Mouse (Mus musculus) adrenal gland, adult 18-20 months (tissue): Measurements from ENCODE around the gene Slc24a3. TPM values are rescaled to one million over a fixed set of nuclear protein-coding genes. Genes with fewer than 3 reads are reported as not detected.

Experiments used
- DNase-seq, 2 experiments: peaks; one replicate each; pipeline ENCODE4 v3.0.0; 2021 to 2022; ENCODE audit warnings: low spot score in 2 of 2
- total RNA-seq, 2 experiments: library from RNA; stranded (reverse); gene quantifications; 1 replicate in 1 of 2; 2 replicates in 1 of 2; pipeline ENCODE4 v1.2.3; 2021

Slc24a3 gene
- total RNA-seq, 2 experiments from 2014 or later = 29.4 to 52.4 TPM

- DNase-seq = no peak
Observed at GRCm38 (mm10) chr2:145196501-145197042, 29.0 kb downstream of the Slc24a3 start.

- no peak for DNase-seq
Observed at GRCm38 (mm10) chr2:145197076-145197475, 29.5 kb downstream of the Slc24a3 start.

- DNase-seq = no peak
Observed at GRCm38 (mm10) chr2:145213587-145213986, 46.0 kb downstream of the Slc24a3 start.

- DNase-seq = no peak
Observed at GRCm38 (mm10) chr2:145214086-145214831, 46.7 kb downstream of the Slc24a3 start.

GRCm38 (mm10) chr2:145216580-145216979 is 49.0 kb downstream of the Slc24a3 start:
- no peak for DNase-seq

GRCm38 (mm10) chr2:145217422-145217821 is 49.9 kb downstream of the Slc24a3 start:
- DNase-seq = no peak

- no peak for DNase-seq
Observed at GRCm38 (mm10) chr2:145219246-145219645, 51.7 kb downstream of the Slc24a3 start.

GRCm38 (mm10) chr2:145223646-145224045 is 56.1 kb downstream of the Slc24a3 start:
- no peak for DNase-seq

GRCm38 (mm10) chr2:145225640-145226039 is 58.1 kb downstream of the Slc24a3 start:
- DNase-seq = no peak

GRCm38 (mm10) chr2:145226100-145226499 is 58.5 kb downstream of the Slc24a3 start:
- no peak for DNase-seq

GRCm38 (mm10) chr2:145227351-145227750 is 59.8 kb downstream of the Slc24a3 start:
- no peak for DNase-seq

GRCm38 (mm10) chr2:145232764-145233484 is 65.4 kb downstream of the Slc24a3 start:
- no peak for DNase-seq

- DNase-seq = no peak
Observed at GRCm38 (mm10) chr2:145233547-145234398, 66.2 kb downstream of the Slc24a3 start.

GRCm38 (mm10) chr2:145246384-145246783 is 78.8 kb downstream of the Slc24a3 start:
- no peak for DNase-seq

GRCm38 (mm10) chr2:145248185-145248584 is 80.6 kb downstream of the Slc24a3 start:
- DNase-seq = no peak

- peak; percentile 51 to 64 for DNase-seq
Observed at GRCm38 (mm10) chr2:145257332-145257731, 89.8 kb downstream of the Slc24a3 start.

- DNase-seq = no peak
Observed at GRCm38 (mm10) chr2:145257855-145258254, 90.3 kb downstream of the Slc24a3 start.

GRCm38 (mm10) chr2:145260574-145260973 is 93.0 kb downstream of the Slc24a3 start:
- no peak for DNase-seq

- no peak for DNase-seq
Observed at GRCm38 (mm10) chr2:145262153-145262552, 94.6 kb downstream of the Slc24a3 start.

GRCm38 (mm10) chr2:145266723-145267122 is 99.2 kb downstream of the Slc24a3 start:
- DNase-seq = no peak

GRCm38 (mm10) chr2:145268971-145269370 is 101.4 kb downstream of the Slc24a3 start:
- DNase-seq = no peak
